Mouse (Mus musculus): ENCODE results near the gene Ces2e. TPM values are rescaled to one million over a fixed set of nuclear protein-coding genes. Genes with fewer than 3 reads are reported as not detected.

Gene Ces2e
- total RNA-seq (2023) = under 1 TPM in 1 of 2 experiments, not detected in 1; 0.28 TPM

GRCm38 (mm10) chr8:104925972-104926596 lies at the start of gene Ces2e:
Gene Ces2e, plus strand, starts transcription at chr8:104926260.

DNA sequence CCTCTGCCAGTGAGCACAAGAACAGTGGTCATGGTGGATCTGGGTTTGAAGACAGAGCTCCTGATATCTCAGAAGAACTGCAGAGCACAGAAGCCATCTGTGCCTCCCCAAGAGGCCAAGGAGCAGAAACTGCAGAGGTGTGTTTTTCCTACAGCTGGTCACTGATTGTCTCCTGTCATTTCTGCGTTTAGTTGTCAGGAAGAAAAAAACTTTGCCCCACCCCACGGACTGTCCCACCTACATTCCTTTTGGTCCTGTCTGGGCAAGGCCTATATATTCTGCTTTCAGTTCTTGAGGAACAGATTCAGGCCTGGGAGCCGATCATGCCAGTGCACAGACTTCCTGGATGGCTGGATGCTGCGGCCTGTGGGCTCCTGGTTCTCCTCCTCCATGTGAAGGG lies 21.0 kb downstream of the Ces2e start, which contains the start of gene Ces2f:
Gene Ces2f (plus strand): TSS at position 301 of the 400 bp plus-strand sequence.

GRCm38 (mm10) chr8:104961537-104961961 lies 35.5 kb downstream of the Ces2e start, which contains the start of gene Ces2g:
Gene Ces2g, plus strand, starts transcription at chr8:104961718.

Other genes with a start within 250 kb of the Ces2e start
- gene Ces2a, start 192.3 kb upstream of the Ces2e start, total RNA-seq (2023) = not detected
- gene Ces2b, start 94.7 kb upstream of the Ces2e start, total RNA-seq (2023) = not detected
- not detected for gene Ces2c, start 79.2 kb upstream of the Ces2e start, total RNA-seq (2023)
- under 1 TPM in 1 of 2 experiments, not detected in 1; 0.11 TPM for gene Ces2f, start 21.1 kb downstream of the Ces2e start, total RNA-seq (2023)
- gene Ces2g, start 35.5 kb downstream of the Ces2e start, total RNA-seq (2023) = 10 to 100 TPM; 13.9 to 26.1 TPM
- not detected for gene Ces2h, start 74.6 kb downstream of the Ces2e start, total RNA-seq (2023)
- gene Ces3a, start 122.3 kb downstream of the Ces2e start, total RNA-seq (2023) = not detected
- gene Ces3b, start 157.5 kb downstream of the Ces2e start, total RNA-seq (2023) = not detected
- gene Ces4a, start 205.5 kb downstream of the Ces2e start, total RNA-seq (2023) = not detected
- gene Cbfb, start 244.4 kb downstream of the Ces2e start, total RNA-seq (2023) = 10 to 100 TPM; 75.7 to 84.6 TPM